Mouse (Mus musculus): ENCODE results near the gene Smarca2.
"Not testable (repeated sequence)": the region's sequence is repeated elsewhere in the genome, so short reads cannot be mapped to it uniquely, and the experiment has no call there.

Gene Smarca2

DNA sequence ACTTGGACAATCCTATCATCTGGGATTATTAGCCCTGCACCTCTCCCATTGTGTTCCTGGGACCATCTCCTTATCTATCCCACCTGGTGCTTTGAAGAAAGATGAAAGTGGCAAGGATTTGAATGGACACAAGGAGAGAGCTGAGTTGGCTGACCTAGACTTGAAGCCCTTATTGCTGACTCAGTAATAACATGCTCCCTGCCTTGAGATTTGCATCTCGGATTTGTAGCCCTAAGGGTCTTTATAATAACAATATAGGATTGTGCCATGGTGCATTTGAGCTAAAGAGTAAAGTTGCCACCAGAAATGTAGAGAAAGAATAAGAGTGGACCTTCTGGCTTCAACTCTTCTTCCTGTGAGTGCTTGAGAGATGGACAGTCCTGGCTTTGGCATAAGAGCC, 11.4 kb downstream of the Smarca2 start:
- DNase-seq (ENCODE audit: low spot score in 2 of 2) = no peak

DNA sequence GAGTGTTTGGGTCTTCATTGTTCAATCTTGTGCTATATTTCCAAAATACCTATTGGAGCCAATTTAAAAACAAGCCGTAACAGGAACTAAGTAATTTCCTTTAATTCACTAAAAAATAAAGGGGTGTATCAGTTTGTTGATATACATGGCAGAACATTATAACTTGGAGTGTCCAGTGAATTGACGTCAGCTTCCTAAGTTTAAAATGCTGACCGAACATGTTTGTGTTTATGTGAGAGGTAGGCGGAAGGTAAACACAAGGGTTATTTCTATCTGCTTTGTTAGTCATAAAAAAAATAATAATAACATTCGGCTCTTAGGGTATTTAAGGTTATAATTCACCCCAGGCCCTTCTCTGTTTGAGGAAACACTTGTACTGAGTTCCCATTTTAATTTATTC, 12.4 kb downstream of the Smarca2 start:
- no peak for DNase-seq (ENCODE audit: low spot score in 2 of 2)

DNA sequence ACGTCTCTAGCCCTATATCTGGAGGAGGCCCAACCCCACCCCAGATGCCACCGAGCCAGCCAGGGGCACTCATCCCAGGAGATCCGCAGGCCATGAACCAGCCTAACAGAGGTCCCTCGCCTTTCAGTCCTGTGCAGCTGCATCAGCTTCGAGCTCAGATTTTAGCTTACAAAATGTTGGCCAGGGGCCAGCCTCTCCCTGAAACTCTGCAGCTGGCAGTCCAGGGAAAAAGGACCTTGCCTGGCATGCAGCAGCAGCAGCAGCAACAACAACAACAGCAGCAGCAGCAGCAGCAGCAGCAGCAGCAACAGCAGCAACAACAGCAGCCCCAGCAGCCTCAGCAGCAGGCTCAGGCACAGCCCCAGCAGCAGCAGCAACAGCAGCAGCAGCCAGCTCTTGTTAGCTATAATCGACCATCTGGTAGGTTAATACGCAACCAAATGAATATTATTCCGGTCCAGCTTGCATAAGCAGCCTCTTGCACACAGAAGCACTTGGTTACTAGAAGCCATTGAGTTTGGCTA, 25.9 kb downstream of the Smarca2 start:
- no peak for DNase-seq (ENCODE audit: low spot score in 2 of 2)

DNA sequence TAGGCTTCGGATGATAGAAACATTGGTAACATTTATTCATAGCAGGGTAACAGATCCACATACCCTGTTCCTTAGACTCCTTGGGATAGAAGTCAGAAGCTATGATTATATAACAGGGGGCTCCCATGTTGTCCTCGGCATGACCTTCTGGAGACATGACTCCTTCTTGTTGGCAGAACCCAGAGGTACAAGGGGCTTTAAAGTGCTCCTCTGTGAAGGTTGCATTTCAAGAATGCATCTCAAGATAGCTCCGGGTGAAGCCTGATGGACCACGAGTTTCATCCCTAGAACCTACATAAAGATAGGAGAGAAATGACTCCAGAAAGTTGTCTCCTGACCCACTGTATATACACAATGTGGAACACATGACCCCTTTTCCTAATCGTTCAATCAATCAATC, 27.4 kb downstream of the Smarca2 start:
- DNase-seq (ENCODE audit: low spot score in 2 of 2) = no peak

DNA sequence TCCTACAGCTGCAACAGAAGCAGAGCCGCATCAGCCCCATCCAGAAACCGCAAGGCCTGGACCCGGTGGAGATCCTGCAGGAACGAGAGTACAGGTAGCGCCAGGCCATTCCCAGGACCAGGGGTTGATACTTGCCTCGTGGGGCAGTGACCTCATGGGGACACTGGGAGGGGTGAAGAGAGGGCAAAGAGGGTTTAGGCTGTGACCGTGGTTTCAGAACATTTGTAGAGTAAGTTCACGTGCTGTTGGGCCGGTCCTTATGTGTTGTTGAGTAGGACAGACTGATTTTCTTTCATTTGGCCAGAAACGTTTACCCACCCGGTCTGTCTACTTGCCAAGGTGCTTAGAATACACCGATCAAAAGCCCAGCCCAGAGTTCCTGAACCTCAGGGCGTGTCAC, 35.7 kb downstream of the Smarca2 start:
- no peak for DNase-seq (ENCODE audit: low spot score in 2 of 2)

DNA sequence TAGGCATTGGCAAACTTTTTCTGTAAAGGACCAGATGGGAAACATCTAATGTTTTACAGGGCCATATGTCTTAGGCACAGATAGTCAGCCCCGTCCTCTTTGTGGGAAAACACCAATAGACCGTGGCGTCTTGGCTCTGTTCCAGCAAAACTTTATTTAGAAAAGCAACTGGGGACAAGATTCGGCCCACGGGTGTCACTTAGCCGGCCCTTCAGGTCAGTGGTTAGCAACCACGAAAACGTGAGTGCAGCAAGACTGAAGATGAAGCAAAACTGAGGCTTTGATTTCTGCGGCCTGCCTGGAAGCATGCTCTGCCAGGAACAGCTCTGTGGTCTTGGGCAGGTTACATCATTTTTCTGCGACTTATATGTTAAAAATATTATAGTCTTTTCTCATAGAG, 36.4 kb downstream of the Smarca2 start:
- DNase-seq (ENCODE audit: low spot score in 2 of 2) = no peak

DNA sequence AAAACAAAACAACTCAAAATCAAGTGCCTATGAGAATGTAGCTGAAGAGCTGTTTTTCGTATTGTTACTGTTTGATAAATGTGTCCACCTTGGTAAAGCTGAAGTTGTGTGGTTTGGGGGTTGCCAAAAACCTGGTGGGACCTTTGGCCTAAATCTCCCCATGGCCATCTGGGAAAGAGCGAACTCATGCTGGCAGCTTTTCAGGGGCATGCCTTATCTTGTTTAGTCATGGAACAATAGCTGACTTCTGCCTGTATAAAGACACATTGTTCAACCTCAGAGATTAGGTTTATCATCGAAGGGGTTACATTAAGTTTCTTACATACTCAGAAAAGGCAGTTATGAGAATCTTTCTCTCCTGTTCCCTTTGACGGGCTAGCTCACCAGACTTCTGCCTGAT, 38.2 kb downstream of the Smarca2 start:
- DNase-seq (ENCODE audit: low spot score in 2 of 2) = no peak

DNA sequence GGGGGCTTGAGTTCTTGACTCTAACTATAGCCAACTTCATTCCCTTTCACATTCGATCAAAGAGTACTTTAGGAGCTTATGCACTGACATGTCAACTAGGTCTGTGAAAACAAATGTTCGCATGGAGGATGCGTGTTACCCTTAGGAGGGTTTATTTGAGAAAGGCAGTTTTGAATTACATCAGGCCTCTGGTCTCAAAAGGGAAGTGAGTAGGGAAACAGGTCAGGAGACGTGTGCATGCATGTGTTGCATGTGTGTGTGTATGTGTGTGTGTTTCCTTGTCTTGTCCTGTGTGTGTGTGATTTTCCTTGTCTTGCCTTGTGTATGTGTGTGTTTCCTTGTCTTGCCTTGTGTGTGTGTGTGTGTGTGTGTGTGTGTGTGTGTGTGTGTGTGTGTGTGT, 39.1 kb downstream of the Smarca2 start:
- DNase-seq (ENCODE audit: low spot score in 2 of 2) = no peak

DNA sequence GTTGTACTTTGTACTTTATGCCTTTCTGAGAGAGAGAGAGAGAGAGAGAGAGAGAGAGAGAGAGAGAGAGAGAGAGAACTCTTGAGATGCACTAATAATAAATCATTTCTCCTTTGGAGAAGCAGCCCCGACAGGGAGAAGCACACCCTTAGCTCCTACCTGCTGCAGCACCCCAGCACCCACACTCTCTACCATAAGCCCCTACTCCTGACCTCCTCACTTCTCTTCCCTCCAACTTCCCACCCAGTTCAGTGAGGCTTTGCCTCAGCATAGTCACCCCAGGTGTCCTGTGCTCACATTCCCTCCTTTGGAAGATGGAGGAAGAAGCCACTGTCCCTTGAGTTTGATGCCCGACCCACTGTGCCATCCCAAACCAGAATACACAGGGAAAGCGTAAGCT, 40.2 kb downstream of the Smarca2 start:
- DNase-seq (ENCODE audit: low spot score in 2 of 2) = no peak

DNA sequence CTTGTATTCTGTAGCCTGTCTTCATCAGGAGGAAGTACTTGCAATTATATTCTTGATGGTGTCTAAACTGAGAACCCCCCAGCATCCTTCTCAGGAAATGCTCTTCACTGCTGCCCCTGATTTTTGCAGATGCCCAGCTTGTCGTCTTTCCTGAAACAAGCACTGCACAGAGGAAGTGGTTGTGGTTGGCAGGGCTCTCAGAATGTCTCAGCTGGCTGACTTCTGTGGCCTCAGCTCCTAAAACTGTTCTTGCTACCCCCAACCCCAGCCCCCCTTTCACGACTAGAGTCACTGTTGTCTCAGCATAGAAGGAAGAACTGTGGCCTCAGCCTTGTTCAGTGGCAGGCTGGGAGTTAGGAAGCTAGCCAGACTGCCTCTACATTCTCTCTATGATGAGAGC, 41.3 kb downstream of the Smarca2 start:
- no peak for DNase-seq (ENCODE audit: low spot score in 2 of 2)

DNA sequence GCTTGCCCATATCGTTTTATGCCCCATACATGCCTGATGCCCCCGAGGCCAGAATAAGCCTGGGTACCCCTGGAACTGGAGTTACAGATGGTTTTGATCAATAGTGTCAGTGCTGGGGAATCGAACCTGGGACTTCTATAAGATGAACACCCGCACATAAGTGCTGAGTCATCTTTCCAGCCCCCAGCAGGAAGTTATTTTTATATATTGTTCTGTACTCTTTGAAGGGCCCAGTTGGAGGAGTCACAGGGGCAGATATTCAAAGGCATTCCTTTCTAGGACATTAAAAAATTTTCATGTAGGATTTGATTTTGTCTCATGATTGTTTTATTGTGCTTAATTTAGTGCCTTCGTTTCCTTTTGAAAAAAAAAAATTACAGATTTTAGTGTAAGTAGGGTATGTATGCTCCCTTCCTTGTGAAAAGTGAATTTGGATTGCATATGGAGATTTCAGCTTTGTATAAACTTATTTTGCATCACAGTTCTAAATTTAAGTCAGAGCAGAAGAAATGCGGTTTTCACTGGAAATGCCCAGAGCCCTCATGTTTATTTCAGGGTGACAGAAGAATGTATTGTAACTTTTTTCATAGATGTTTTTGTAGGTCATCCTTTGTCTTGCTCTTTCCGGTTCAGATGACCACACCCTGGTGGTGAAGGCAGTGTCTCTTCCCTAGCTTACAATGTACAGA, 45.9 kb downstream of the Smarca2 start:
- DNase-seq (ENCODE audit: low spot score in 2 of 2) = no peak

DNA sequence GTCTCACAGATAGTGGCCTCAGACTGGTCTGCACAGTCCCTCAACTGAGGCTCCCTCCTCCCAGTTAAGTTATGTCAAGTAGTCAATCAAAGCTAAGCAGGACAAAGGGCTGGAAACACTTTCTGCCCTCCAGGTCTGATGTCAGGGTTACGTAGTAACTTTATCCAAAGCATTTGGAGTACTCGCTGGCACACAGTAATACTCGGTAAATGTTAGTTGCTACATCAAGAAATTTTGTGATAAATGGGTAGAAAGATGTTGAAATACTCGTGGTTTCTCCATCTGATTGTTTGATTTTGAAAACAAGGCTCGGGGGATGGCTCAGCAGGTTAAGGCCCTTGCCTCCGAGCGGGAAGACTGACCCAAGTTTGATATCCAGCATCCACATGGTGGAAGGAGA, 53.5 kb downstream of the Smarca2 start:
- DNase-seq (ENCODE audit: low spot score in 2 of 2) = no peak

DNA sequence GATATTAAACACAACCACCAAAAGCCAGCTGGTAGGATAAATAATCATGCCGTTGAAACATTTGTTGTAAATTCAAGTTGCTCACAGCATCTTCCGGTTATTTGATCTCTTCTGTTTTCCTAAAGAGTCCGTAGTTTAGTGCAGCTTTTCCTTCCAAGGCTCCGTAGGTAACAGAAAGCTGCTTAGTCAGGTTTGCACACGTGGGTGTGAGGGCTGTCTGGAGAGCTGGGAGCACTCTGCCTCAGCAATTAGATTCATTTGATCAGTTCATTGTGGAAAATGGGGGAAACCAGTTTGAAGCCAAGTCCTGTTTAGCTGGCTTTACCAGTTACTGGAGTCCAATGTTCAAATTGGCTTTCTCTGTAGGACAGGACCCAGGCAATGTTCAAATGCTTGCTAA, 55.1 kb downstream of the Smarca2 start:
- DNase-seq (ENCODE audit: low spot score in 2 of 2) = no peak

DNA sequence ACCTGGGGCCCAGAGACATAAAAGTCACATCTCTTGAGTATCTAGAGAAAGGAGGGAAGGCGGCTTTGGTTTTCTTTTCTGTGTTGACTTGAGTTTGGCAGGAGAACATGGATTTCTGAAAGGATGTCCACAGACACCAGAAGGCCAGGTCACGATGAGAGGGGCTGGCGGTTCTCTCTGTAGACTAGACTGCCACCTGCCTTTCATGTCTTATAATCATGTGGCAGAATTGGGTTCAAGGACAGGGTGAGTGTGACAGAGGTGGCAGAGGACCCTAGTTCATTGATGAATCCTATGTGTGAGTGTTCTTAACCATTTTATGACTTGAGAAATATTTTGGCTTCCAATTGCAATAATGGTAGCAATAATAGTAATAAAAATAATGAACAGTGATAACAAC, 56.3 kb downstream of the Smarca2 start:
- DNase-seq (ENCODE audit: low spot score in 2 of 2) = no peak

DNA sequence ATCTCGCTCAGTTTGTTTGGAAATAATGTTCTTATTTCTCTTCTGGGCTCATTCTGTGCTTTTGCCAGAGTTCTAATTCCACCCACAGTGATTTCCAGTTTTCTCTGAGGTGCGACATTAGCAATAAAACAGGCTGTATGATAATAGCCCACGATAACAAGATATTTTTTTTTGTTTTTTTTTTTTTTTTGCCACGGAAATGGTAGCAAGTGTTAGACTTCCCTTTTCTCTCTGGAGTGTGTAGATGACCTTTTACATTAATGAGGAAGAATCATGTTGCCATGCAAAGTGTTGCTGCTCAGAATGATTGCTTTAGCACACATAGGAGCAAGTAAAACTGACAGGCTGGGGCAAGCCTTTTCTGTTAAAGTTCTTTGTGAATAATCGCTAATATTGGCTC, 61.5 kb downstream of the Smarca2 start:
- no peak for DNase-seq (ENCODE audit: low spot score in 2 of 2)

DNA sequence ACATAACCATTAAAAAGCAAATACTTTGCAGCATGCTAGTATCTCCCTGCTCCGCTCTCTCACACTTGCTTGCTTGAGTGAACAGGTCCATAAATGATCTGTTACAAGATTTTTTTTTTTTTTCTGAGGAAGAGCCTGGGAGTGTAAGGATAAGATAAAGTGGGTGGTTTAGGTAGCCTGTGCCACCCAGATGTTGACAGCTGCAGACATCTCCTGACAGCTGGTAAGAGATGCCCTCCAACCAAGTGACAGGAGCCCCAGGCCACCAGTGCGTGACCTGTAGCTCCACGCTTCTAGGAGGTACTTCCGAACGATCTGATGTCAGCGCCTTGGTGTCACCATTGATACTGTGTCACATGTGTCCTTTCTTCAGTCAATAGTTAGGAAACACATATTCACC, 65.2 kb downstream of the Smarca2 start:
- no peak for DNase-seq (ENCODE audit: low spot score in 2 of 2)

DNA sequence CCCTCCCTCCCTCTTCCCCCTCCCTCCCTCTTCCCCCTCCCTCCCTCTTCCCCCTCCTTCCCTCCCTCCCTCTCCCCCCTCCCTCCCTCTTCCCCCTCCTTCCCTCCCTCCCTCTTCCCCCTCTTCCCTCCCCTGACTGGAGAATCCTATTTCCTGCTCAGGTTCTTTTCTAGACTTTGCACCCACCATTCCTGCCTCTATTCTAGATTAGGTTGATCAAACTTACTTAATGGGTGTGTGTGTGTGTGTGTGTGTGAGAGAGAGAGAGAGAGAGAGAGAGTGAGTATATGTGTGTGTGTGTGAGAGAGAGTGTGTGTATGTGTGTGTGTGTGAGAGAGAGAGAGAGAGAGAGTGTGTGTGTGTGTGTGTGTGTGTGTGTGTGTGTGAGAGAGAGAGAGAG, 66.6 kb downstream of the Smarca2 start:
- not testable (repeated sequence) for DNase-seq (ENCODE audit: low spot score in 2 of 2)

DNA sequence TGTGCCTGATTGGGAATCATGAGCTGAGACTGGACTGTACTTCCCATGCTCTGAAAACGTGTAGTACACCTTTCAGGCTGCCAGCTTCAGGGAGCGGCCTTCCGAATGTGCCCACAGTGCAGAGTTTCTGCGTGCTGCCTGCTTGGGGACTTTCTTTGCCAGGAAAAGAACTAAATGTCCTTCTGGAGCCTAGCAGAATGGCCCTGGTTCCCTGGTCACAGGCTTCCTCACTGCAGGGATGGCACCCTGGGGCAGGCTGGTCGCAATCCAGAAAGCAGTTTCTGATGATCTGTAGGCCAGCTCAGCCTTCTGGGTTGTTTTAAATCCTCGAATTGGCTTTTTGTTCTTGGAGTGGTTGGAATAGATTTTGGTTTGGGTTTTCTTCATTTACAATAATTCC, 71.1 kb downstream of the Smarca2 start:
- no peak for DNase-seq (ENCODE audit: low spot score in 2 of 2)

DNA sequence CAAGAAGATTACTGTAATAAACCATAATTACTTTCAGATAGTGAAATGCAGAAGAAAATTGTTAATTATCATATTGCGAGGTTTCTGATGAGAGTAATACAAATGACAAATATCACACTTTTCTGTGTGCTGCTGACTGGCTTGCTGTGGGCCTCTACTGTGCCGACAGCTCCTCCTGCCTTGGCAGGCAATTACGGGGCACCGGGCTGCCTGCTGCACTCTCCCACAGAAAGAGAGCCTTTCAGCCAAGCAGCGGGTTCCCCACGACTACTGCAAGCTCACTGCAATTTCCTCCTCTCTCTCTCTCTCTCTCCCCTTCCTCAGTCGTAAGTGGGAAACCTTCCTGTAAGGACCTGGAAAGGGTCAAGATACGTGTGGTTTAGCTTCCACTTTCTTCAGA, 73.7 kb downstream of the Smarca2 start:
- no peak for DNase-seq (ENCODE audit: low spot score in 2 of 2)

DNA sequence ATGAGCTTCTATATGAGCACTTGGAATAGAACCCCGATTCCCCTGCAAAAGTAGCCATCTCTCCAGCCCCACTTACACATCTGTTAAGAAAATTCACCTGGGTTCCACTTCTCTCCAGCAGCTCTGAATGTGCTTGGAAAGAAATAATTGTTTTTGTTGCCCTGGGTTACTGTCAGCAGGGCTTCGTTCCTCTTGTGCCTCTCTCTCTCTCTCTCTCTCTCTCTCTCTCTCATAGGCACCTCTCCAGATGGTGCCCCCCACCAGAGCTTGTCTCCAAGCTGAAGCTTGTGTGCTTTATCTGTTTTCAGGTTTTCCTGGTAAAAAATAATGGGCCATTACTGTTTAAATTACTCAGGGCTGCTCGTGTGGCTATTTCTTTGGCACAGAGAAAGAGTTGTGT, 74.8 kb downstream of the Smarca2 start:
- no peak for DNase-seq (ENCODE audit: low spot score in 2 of 2)

DNA sequence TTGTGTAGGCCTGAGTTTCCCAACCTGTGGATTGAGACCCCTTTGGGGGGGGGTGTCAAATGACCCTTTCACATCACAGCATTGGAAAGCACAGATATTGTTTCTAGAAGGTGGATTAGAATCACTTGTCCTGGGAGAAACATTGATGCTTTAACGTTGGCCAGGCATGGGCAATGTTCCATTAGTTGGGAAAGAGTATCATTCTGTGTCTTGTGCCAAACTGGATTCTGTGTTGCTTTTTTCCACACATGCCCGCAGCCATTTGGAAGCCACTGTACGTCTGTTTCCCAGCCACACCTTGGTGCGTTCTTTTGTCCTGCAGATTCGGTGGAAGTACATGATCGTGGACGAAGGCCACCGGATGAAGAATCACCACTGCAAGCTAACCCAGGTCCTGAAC, 76.7 kb downstream of the Smarca2 start:
- DNase-seq (ENCODE audit: low spot score in 2 of 2) = no peak

DNA sequence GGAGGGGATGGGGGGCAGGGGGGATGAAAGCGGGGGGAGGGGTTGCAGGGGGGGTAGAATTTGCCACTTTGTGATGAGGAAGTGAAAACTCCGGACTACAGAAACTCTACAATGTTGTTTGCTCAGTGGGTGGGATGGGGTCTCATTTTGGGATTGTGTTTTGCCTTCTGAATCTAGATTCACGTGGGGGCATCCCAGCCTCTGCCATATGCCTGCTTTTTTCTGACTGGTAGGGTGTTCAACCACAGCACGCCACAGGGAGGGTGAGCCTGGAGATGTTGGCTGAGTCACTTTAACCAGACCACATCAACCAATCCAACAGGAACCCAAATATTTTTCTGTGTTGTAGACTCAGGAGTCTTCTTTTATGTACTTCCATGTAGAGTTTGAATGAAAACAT, 77.3 kb downstream of the Smarca2 start:
- DNase-seq (ENCODE audit: low spot score in 2 of 2) = no peak

DNA sequence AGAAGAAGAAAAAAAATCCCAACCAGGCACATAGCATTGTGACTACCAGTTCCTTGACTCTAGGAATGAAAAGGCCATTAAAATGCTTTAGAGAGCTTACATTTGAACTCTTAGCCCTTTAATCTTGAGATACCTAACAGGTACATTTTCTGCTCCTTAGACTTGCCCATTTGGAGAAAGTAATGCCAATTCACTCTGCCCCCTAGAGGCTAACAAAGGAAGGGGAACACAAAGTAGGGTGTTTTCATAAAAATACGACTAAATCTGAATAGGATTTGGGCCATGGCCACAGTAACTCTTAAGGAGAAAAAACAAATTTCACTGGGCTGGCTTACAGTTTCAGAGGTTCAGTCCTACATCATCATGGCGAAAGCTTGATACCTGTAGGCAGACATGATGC, 77.9 kb downstream of the Smarca2 start:
- no peak for DNase-seq (ENCODE audit: low spot score in 2 of 2)

DNA sequence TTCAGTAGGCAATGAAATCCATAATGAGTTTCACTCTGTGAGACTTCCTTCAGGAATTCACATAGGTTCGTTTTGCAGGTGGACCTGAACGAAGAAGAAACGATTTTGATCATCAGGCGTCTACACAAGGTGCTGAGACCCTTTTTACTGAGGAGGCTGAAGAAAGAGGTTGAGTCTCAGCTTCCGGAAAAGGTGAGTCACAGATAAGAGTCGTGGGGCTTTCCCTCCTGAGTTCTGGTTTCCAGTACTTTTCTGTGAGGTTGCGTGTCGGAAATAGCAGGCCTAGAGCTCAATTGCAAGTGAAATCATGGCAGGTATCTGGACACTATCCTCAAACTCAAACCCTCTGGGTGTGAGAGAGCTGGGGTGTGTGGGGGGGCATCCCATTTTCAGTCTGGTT, 78.9 kb downstream of the Smarca2 start:
- DNase-seq (ENCODE audit: low spot score in 2 of 2) = no peak

Measured in right cerebral cortex, postnatal 36 days (tissue).